Mouse (Mus musculus) stomach, embryonic 15.5 days (tissue): ENCODE measurements around the gene Magoh. TPM values are rescaled to one million over a fixed set of nuclear protein-coding genes. Genes with fewer than 3 reads are reported as not detected.

ENCODE experiments used
- ATAC-seq: fragments of 200-750 bp; cut with Nextera tagmentation; 2 replicates; pipeline ENCODE4 v1.8.0; 2017; ENCODE audit warnings: low read depth, moderate number of reproducible peaks, moderate TSS enrichment; ENCODE audit not compliant: insufficient read depth, low FRiP score
- H3K27ac ChIP-seq: fragments of 300-500 bp; sonication (generic); 2 replicates; pipeline ENCODE4 v1.5.1; 2015; ENCODE audit warnings: mild to moderate bottlenecking, inconsistent platforms
- H3K27me3 ChIP-seq: fragments of 300-500 bp; sonication (generic); replicated peaks from 2 replicates; pipeline ENCODE4 v1.6.1; 2015; ENCODE audit warnings: inconsistent platforms
- H3K36me3 ChIP-seq: fragments of 300-500 bp; sonication (generic); 2 replicates; pipeline ENCODE4 v1.6.1; 2015; ENCODE audit warnings: inconsistent platforms
- H3K4me1 ChIP-seq: fragments of 300-500 bp; sonication (generic); 2 replicates; pipeline ENCODE4 v1.6.1; 2015; ENCODE audit warnings: inconsistent platforms
- H3K4me2 ChIP-seq: fragments of 300-500 bp; sonication (generic); 2 replicates; pipeline ENCODE4 v1.6.1; 2015; ENCODE audit warnings: mild to moderate bottlenecking, inconsistent platforms
- H3K4me3 ChIP-seq: fragments of 300-500 bp; sonication (generic); replicated peaks from 2 replicates; pipeline ENCODE4 v1.5.1; 2015; ENCODE audit warnings: inconsistent platforms
- H3K9ac ChIP-seq: fragments of 300-500 bp; sonication (generic); 2 replicates; pipeline ENCODE4 v1.6.1; 2015; ENCODE audit warnings: inconsistent platforms
- H3K9me3 ChIP-seq: fragments of 300-500 bp; sonication (generic); 2 replicates; pipeline ENCODE4 v1.6.1; 2016; ENCODE audit warnings: inconsistent platforms
- WGBS: fragments of 180-500 bp; shearing (Covaris S2); methylation state at CpG from one replicate; pipeline ENCODE4 v1.1.7; 2015; 5-methylcytosine and 5-hydroxymethylcytosine counted together
- polyA plus RNA-seq: library from polyadenylated mRNA; unstranded; fragments of >200 nt; fragmentation: Nextera tagmentation; extraction: Ambion mirVana; gene quantifications from 2 replicates; pipeline ENCODE4 v1.2.1, GENCODE M21; 2015

The Magoh gene
- 181 and 193 TPM in 2 replicates for polyA plus RNA-seq

DNA sequence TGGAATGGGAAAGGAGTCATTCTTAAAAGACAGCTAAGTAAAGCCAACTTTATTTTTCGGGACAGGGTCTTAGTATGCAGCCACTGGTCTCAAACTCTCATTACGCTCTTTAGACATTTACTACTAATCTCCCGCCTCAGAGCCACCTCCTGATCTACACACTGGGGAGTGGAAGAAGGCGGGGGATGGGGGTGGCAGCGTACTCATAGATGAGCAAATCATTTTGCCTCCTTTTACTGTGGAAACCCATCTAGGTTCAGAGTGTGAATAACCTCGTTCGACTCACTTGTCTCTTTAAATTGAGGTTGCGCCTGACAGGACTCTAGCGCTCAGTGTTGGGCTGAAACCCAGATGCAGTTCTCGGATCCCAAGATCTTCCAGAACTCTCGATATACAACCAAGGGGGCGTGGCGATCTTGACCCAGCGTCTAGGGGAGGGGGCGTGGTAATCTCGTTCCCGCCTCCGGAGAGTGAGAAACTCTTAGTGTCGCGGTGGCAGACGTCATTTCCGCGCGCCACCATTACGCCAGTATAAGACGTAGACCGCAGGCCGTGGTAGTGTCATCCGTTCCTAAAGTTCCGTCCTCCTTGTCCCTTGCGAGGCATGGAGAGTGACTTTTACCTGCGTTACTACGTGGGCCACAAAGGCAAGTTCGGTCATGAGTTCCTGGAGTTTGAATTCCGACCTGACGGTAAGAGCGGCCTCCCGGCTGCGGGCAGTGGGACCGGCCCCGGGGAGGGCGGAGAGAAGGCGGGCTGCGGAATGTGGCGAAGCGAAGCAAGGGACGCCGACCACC lies at the start of gene Magoh:
TSS of gene Magoh (plus strand) at position 502 of the 797 bp plus-strand sequence.
- Histone ChIP-seq H3K9me3 (no peaks in the 10 kb centered on the region), H3K4me2 (peak within 1 kb of the TSS; percentile 74), H3K27ac (peak within 1 kb of the TSS; percentile 73), H3K4me3 (peak within 1 kb of the TSS; percentile 77), H3K27me3 (no peaks in the 10 kb centered on the region), H3K36me3 (peaks cover 21% of the 10 kb centered on the region), H3K4me1 (peaks cover 11% of the 10 kb centered on the region; the same call in 1 of the 2 replicates), H3K9ac (peak within 1 kb of the TSS; percentile 80)
- 2% methylated on average over 48 of the region's 48 CpGs for WGBS
- peak; percentile 94 for ATAC-seq

DNA sequence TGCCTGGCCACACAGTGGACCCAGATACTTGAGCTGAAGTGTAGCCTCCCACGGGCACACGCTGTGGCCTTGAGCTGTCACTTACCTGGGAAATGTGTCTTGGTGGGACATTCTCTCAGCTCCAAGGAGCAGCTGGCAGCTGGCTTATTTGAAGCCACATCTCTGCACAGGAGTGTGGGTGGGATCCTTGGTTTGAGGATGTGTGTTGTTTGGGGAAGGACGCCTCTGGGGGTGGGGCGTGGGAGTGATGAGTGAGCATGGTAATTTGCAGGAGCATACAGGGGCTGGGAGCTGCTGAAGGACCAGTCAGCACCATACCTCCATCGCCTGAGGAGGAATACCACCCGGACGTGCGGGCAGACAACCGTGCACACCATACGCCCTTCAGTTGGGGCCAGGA lies 49.4 kb upstream of the Magoh start:
- Histone ChIP-seq H3K4me2 (no peak overlapping the region), H3K27ac (no peak overlapping the region), H3K27me3 (no peaks in the 10 kb centered on the region), H3K4me3 (no peak overlapping the region), H3K36me3 (no peaks in the 10 kb centered on the region), H3K9ac (no peak overlapping the region), H3K4me1 (peaks cover 22% of the 10 kb centered on the region), H3K9me3 (no peaks in the 10 kb centered on the region)
- ATAC-seq = no peak
- WGBS = 79% methylated on average over 10 of the region's 10 CpGs

DNA sequence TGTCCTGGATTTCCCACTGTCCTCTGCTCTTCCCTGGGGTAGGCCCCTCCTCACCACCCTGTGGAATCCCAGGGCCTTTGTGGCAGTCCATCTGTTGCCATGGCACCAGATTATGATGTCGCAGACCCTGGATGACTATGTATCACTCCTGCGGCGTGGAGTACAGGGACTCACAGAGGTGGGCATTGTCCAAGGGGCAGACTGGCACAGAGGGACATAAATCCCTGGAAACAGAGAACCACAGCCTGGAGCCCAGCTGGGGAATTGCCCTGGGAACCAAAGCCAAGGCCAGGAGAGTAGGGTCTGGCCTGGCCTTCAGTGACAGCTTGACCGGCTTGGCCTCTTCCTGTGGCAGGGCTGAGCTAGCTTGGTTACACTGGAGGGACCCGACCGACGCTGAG lies 48.7 kb upstream of the Magoh start:
- Histone ChIP-seq H3K4me2 (no peak overlapping the region), H3K9ac (no peak overlapping the region), H3K9me3 (no peaks in the 10 kb centered on the region), H3K4me1 (peaks cover 25% of the 10 kb centered on the region), H3K4me3 (no peak overlapping the region), H3K36me3 (no peaks in the 10 kb centered on the region), H3K27ac (no peak overlapping the region), H3K27me3 (no peaks in the 10 kb centered on the region)
- WGBS = 76% methylated on average over 7 of the region's 7 CpGs
- ATAC-seq = no peak

DNA sequence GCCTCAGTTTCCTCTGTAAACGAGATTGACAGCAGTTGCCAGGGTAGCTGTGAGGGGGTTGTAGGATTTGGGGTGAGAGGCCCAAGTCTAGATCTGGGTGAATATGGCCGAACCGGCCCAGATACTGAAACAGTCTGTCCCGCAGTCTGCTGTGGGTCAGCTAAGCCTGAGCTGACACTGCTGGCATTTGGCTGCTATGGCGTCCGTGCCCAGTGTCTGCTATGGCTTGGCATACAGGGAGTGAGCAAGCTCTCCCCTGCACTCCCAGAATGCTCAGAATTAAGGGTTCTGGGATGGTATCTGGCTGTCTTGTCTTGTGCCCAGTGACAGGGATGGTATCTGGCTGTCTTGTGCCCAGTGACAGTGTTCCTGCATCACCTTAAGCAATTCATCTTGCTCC lies 47.9 kb upstream of the Magoh start:
- Histone ChIP-seq H3K4me1 (peaks cover 25% of the 10 kb centered on the region), H3K9ac (no peak overlapping the region), H3K27ac (no peak overlapping the region), H3K4me2 (no peak overlapping the region), H3K27me3 (no peaks in the 10 kb centered on the region), H3K4me3 (no peak overlapping the region), H3K36me3 (no peaks in the 10 kb centered on the region), H3K9me3 (no peaks in the 10 kb centered on the region)
- ATAC-seq = no peak
- WGBS = 91% methylated on average over 6 of the region's 6 CpGs

DNA sequence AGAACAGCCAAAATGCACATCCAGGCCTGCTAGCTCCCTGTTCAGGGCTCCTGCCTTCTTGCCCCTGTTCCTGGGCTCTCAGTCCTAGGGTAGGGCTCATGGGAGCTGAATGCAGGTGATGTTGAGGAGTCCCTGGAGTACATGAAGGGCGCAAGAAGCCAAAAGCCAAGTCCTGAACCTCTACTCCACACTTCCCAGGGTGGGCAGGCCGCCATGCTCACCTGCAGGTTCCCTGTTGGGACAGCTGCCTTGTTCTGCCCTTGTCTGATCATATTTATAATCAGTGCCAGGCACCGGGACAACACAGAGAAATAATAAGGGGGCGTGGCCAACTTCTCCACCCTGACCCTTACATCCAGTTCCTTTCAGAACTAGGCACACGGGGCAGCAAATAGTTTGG lies 46.0 kb upstream of the Magoh start:
- Histone ChIP-seq H3K9ac (no peak overlapping the region), H3K27ac (no peak overlapping the region), H3K4me2 (no peak overlapping the region), H3K9me3 (no peaks in the 10 kb centered on the region), H3K4me3 (no peak overlapping the region), H3K36me3 (no peaks in the 10 kb centered on the region), H3K4me1 (peaks cover 24% of the 10 kb centered on the region), H3K27me3 (no peaks in the 10 kb centered on the region)
- ATAC-seq = no peak
- 78% methylated on average over 5 of the region's 5 CpGs for WGBS

DNA sequence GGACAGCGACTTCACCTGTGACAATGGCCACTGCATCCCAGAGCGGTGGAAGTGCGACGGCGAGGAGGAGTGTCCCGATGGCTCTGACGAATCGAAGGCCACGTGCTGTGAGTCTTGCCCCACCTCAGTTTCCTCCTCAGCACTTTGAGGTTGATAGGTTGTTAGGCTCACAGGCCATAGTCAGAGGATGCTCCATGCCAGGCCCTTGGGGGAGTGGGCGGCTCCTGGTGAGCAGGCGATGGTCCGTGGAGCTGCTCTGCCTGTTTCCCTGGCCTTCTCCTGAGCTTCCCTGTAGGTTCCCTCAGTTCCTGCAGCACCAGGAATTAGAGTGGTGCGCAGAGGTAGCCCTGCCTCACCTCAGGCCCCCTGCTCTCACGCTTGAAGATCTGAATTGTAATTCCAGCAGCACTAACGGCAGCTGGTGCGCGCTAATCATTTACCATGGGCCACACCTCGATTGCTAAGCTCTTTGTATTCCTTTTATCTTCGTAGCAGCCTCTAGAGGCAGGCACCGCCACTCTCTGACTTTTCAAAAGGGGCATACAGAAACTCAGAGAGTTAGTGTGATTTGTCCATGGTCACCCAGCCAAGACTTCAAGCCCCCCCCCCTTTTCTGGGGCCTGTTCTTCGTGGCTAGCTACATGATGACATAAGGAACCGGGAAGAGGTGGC lies 44.8 kb upstream of the Magoh start:
- WGBS = 45% methylated on average over 22 of the region's 22 CpGs

DNA sequence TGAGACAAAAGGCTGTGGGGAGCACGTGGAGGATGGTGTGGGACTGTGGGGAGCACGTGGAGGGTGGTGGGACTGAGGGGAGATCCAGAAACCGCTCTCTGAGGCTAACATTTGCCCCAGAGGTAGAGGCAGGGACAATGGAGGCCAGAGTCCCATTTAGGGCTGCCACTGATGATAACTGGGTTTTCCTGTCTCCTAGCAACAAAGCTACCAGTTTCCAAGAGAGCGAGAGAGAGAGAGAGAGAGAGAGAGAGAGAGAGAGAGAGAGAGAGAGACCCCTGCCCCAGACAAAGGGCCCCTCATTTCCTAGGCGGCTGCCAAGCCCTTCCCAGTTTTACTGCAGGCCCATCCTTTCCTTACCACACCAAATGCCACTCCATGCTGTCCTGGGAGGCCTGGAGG lies 44.0 kb upstream of the Magoh start:
- Histone ChIP-seq H3K4me3 (no peak overlapping the region), H3K27me3 (no peaks in the 10 kb centered on the region), H3K4me2 (no peak overlapping the region; the same call in 1 of the 2 replicates), H3K9me3 (no peaks in the 10 kb centered on the region), H3K27ac (no peak overlapping the region), H3K36me3 (no peaks in the 10 kb centered on the region), H3K9ac (no peak overlapping the region), H3K4me1 (peaks cover 12% of the 10 kb centered on the region)
- ATAC-seq = no peak
- WGBS = 51% methylated on average over 5 of the region's 5 CpGs

More for the DNA sequence above, 44.8 kb upstream of the Magoh start:
- Histone ChIP-seq H3K27me3 (no peaks in the 10 kb centered on the region), H3K9me3 (no peaks in the 10 kb centered on the region), H3K27ac (no peak overlapping the region), H3K36me3 (no peaks in the 10 kb centered on the region), H3K4me3 (no peak overlapping the region), H3K4me2 (peak overlapping the region; percentile 25), H3K4me1 (peaks cover 15% of the 10 kb centered on the region), H3K9ac (no peak overlapping the region)
- ATAC-seq = peak; percentile 64

DNA sequence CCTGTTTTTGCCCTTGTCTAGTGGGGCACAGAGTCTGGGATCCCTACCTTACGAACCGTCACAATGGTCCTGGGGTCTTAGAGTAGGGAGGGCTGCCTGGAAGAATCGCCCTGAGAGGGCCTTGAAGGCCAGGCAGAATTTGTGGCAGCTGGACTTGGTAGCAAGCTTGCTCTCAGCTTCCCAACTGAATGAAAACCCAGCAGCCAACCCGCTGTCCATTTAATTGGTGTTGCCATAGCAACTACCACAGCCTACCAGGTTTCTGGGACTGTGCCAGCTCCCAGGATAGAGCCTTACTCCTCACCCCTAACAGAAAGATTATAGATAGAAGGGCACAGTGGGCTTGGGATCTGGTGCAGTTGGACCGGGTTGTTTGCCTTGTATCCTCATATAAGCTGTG lies 42.8 kb upstream of the Magoh start:
- H3K36me3 ChIP-seq = no peaks in the 10 kb centered on the region
- no peak overlapping the region for H3K27ac ChIP-seq
- no peak for ATAC-seq
- H3K4me2 ChIP-seq = no peak overlapping the region
- no peak overlapping the region for H3K4me3 ChIP-seq
- no peaks in the 10 kb centered on the region for H3K9me3 ChIP-seq
- 76% methylated on average over 5 of the region's 5 CpGs for WGBS
- H3K9ac ChIP-seq = no peak overlapping the region
- H3K4me1 ChIP-seq = peaks cover 12% of the 10 kb centered on the region
- H3K27me3 ChIP-seq = no peaks in the 10 kb centered on the region

GRCm38 (mm10) chr4:107837910-107838309 lies 41.6 kb upstream of the Magoh start:
- WGBS = 84% methylated on average over 3 of the region's 3 CpGs
- no peaks in the 10 kb centered on the region for H3K36me3 ChIP-seq
- H3K9ac ChIP-seq = no peak overlapping the region
- H3K9me3 ChIP-seq = no peaks in the 10 kb centered on the region
- H3K4me2 ChIP-seq = no peak overlapping the region
- no peaks in the 10 kb centered on the region for H3K27me3 ChIP-seq
- H3K4me1 ChIP-seq = peaks cover 12% of the 10 kb centered on the region
- no peak overlapping the region for H3K27ac ChIP-seq
- H3K4me3 ChIP-seq = no peak overlapping the region
- ATAC-seq = no peak

GRCm38 (mm10) chr4:107843687-107844086 lies 35.9 kb upstream of the Magoh start:
- ATAC-seq = no peak
- Histone ChIP-seq H3K27me3 (peaks cover 20% of the 10 kb centered on the region), H3K9me3 (no peaks in the 10 kb centered on the region), H3K36me3 (no peaks in the 10 kb centered on the region), H3K9ac (no peak overlapping the region), H3K4me1 (no peaks in the 10 kb centered on the region), H3K4me2 (no peak overlapping the region), H3K4me3 (no peak overlapping the region), H3K27ac (no peak overlapping the region)
- 93% methylated on average over 8 of the region's 8 CpGs for WGBS

DNA sequence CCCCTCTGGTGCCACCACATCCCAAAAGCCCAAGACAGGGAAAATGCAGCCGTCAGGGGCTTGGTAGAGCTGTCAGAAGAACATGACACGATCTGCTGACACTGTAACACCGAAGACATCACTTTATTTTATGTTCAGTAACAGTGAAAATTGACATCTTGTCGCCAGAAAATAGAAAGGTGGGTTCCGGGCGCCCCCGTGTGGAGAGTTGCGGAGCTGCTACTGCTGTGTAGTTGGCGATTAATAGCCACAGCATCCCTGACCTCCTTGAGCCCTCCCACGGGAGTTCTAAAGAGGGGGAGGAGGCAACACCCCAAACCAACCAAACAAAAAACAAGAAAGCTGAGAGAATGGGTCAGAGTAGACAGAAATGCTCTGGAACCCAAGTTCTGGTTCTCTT lies 34.6 kb upstream of the Magoh start:
- no peak overlapping the region for H3K4me2 ChIP-seq
- no peaks in the 10 kb centered on the region for H3K9me3 ChIP-seq
- WGBS = 3% methylated on average over 10 of the region's 10 CpGs
- peaks cover 20% of the 10 kb centered on the region for H3K27me3 ChIP-seq
- H3K36me3 ChIP-seq = no peaks in the 10 kb centered on the region
- H3K9ac ChIP-seq = no peak overlapping the region
- no peak for ATAC-seq
- H3K4me1 ChIP-seq = no peaks in the 10 kb centered on the region
- no peak overlapping the region for H3K4me3 ChIP-seq
- H3K27ac ChIP-seq = no peak overlapping the region

GRCm38 (mm10) chr4:107846795-107847194 lies 32.8 kb upstream of the Magoh start:
- Histone ChIP-seq H3K4me2 (no peak overlapping the region), H3K27ac (no peak overlapping the region), H3K9me3 (no peaks in the 10 kb centered on the region), H3K4me1 (no peaks in the 10 kb centered on the region), H3K9ac (no peak overlapping the region), H3K36me3 (no peaks in the 10 kb centered on the region), H3K4me3 (no peak overlapping the region), H3K27me3 (peaks cover 20% of the 10 kb centered on the region)
- ATAC-seq = no peak
- 60% methylated on average over 7 of the region's 7 CpGs for WGBS
